Mouse (Mus musculus) spleen, adult 2 months (tissue): ENCODE data around the gene Hmga1b. TPM values are rescaled to one million over a fixed set of nuclear protein-coding genes. Genes with fewer than 3 reads are reported as not detected.
"Not testable (repeated sequence)": the region's sequence is repeated elsewhere in the genome, so short reads cannot be mapped to it uniquely, and the experiment has no call there.

Experiments used
- DNase-seq, 2 experiments: peaks; one replicate each; pipeline versions ENCODE4 v3.0.0 to v3.0.0-alpha.2; 2012 to 2021; ENCODE audit warnings: low spot score in 2 of 2, low read depth in 1 of 2
- H3K27ac ChIP-seq: fragments of 200-500 bp; 2 replicates; pipeline ENCODE4 v1.5.1; 2012; ENCODE audit warnings: low read length, inconsistent platforms; ENCODE audit not compliant: insufficient read depth
- H3K27me3 ChIP-seq: fragments of 200-500 bp; 2 replicates; pipeline ENCODE4 v1.6.1; 2012; ENCODE audit warnings: mild to moderate bottlenecking, moderate library complexity, low read length, inconsistent platforms; ENCODE audit not compliant: control insufficient read depth, insufficient read depth
- H3K36me3 ChIP-seq: fragments of 200-500 bp; 2 replicates; pipeline ENCODE4 v1.6.1; 2012; ENCODE audit warnings: mild to moderate bottlenecking, low read length, inconsistent platforms; ENCODE audit not compliant: control insufficient read depth, insufficient read depth
- H3K4me1 ChIP-seq: fragments of 200-500 bp; 2 replicates; pipeline ENCODE4 v1.6.1; 2011; ENCODE audit warnings: inconsistent platforms; ENCODE audit not compliant: control insufficient read depth, insufficient read depth, insufficient read length
- H3K4me3 ChIP-seq: fragments of 200-500 bp; 2 replicates; pipeline ENCODE4 v1.5.1; 2011; ENCODE audit warnings: mild to moderate bottlenecking, inconsistent platforms; ENCODE audit not compliant: insufficient read depth, insufficient read length; ENCODE audit errors: extremely low read depth
- CTCF ChIP-seq: fragments of 200-500 bp; IDR thresholded peaks from 2 replicates; pipeline ENCODE4 v1.5.1; 2011; ENCODE audit warnings: mild to moderate bottlenecking, inconsistent platforms; ENCODE audit not compliant: insufficient read depth, insufficient read length, insufficient replicate concordance; ENCODE audit errors: extremely low read depth
- POLR2A ChIP-seq: fragments of 200-500 bp; IDR thresholded peaks from 2 replicates; pipeline ENCODE4 v1.6.1; 2011; ENCODE audit warnings: low read depth, low read length, inconsistent platforms
- WGBS: fragments of 180-500 bp; shearing (Covaris S2); methylation state at CpG from one replicate; pipeline ENCODE4 v1.1.7; 2018; 5-methylcytosine and 5-hydroxymethylcytosine counted together
- polyA plus RNA-seq: library from polyadenylated mRNA; depleted of rRNA; stranded (reverse); fragments of >200 nt; gene quantifications from 2 replicates; pipeline ENCODE4 v1.2.3, GENCODE M21; 2012

The Hmga1b gene
- polyA plus RNA-seq, 1 experiment: 0.84 TPM

GRCm38 (mm10) chr11:120749430-120749829 lies 13.2 kb upstream of the Hmga1b start:
- H3K4me3 ChIP-seq: no peak overlapping the region
- peak; percentile 27 to 37 for DNase-seq
- no peaks in the 10 kb centered on the region for H3K36me3 ChIP-seq
- H3K4me1 ChIP-seq: no peaks in the 10 kb centered on the region
- H3K27me3 ChIP-seq: no peaks in the 10 kb centered on the region
- no peak overlapping the region for H3K27ac ChIP-seq
- TF ChIP-seq POLR2A: no peak
- peak; percentile 44; the same call in 1 of the 2 replicates for TF ChIP-seq CTCF
- WGBS: 64% methylated on average over 8 of the region's 8 CpGs

GRCm38 (mm10) chr11:120751606-120752005 lies 11.0 kb upstream of the Hmga1b start:
- no peak overlapping the region for H3K27ac ChIP-seq
- 89% methylated on average over 4 of the region's 4 CpGs for WGBS
- TF ChIP-seq POLR2A (no peak), CTCF (no peak)
- H3K36me3 ChIP-seq: no peaks in the 10 kb centered on the region
- no peaks in the 10 kb centered on the region for H3K27me3 ChIP-seq
- H3K4me1 ChIP-seq: no peaks in the 10 kb centered on the region
- no peak for DNase-seq
- no peak overlapping the region for H3K4me3 ChIP-seq

DNA sequence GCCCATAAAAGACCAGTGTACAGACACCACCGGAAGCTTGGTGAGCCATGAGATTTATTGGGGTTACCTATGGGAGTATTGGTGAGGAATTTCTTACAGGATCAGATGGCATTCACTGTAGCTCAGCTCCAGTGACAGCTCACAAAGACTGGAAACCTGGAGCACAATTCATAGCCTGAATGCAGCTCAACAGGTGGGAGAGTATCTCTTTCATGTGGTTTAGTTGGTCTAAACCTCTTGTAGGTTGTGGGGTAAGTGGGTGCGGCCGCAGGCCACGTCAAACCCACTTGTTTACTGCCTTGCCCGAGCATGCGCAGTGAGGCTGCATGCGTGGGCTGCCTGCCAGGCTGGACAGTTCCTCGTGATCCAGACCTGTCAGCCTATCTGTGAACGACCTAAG lies 2.4 kb upstream of the Hmga1b start:
- WGBS: 82% methylated on average over 9 of the region's 9 CpGs
- Histone ChIP-seq H3K4me1 (no peaks in the 10 kb centered on the region), H3K4me3 (no peak overlapping the region), H3K36me3 (no peaks in the 10 kb centered on the region), H3K27me3 (no peaks in the 10 kb centered on the region), H3K27ac (no peak overlapping the region)
- no peak for DNase-seq
- TF ChIP-seq CTCF (no peak), POLR2A (no peak)

DNA sequence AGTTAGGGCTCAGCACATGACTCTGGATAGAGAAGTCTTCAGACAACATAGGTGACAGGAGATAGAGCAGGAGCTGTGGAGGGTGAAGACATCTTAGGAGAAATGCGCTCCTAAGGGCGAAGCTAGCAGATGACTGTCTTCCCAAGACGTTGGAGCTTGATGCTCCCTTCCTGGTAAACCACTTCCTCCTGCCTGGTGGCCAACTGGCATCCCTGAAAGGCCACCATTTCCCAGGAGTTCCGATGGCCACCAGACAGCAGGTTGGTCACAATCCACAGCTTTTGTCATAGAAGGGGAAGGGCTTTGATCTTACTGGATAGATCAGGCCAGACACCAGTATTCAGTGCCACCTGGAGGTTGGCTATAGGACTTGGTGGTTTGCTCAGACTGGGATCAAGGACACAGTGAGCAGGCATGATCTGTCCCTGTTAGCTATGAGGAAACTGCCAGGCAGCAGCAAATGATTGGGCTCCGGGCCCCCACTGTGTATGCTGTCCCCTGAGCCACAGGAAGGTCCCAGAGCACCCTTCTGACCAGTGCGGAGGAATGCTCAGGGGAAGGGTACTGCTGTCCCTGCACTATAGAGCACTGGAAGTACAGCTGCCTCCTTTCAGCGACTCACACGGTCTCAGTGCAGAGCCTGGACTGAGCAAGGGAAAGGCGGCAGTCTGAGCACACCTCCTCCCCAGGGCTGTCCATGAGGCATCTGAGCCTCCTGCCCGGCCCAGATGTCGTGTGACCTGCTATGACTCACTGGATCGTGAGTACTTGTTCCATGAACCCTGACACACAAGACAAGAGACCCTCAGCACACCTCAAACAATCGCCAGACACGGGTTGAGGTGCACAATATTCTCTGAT lies 553 bp upstream of the Hmga1b start:
- TF ChIP-seq POLR2A: no peak
- 79% methylated on average over 14 of the region's 14 CpGs for WGBS
- Histone ChIP-seq H3K4me3 (no peak overlapping the region), H3K27me3 (no peaks in the 10 kb centered on the region), H3K36me3 (no peaks in the 10 kb centered on the region), H3K27ac (no peak overlapping the region), H3K4me1 (no peaks in the 10 kb centered on the region)
- no peak for DNase-seq

DNA sequence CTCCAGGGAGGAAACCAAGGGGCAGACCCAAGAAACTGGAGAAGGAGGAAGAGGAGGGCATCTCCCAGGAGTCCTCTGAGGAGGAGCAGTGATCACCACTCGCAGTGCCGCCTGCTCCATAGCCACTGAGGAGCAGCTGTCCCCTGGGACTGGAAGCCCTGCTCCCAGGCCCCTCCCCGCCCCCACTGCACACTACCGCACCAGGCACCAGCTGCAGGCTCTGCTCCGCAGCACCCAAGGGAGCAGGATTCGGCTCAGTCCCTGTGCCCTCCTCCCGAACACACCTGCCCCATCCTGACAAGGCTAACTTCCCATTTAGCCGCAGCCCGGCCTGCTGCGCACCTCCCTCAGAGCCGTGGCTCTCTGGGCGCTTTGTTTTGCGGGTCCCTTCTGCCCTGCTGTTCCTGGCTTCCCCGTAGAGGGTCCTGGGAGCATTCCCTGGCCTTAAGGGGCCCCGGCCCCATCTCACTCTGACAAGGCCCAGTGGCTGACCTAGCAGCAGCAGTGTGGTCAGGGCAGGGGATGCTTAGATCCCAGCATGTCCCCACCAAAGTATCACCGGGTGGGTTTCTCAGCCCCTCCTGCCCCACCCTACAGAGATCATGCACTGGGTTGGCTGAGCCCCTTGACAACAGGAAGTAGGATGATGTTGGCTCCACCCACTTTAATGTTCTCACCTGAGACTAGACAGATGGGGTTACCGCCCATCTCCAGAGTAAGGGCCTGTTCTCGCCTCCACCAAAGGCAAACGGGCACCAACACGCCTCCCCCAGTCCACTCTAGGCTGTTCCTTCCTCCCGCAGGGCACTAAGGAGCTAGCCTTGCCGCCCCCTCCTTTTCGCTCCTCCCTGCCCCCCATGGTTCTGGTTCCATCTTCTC lies 766 bp downstream of the Hmga1b start:
- WGBS: 13% methylated on average over 6 of the region's 23 CpGs
- not testable (repeated sequence) for H3K36me3 ChIP-seq, H3K4me3 ChIP-seq, H3K27me3 ChIP-seq, DNase-seq, H3K27ac ChIP-seq, H3K4me1 ChIP-seq

GRCm38 (mm10) chr11:120767023-120767422 lies 4.4 kb downstream of the Hmga1b start:
- WGBS: 5% methylated on average over 4 of the region's 7 CpGs
- not testable (repeated sequence) for H3K4me1 ChIP-seq, H3K36me3 ChIP-seq, H3K27ac ChIP-seq, H3K27me3 ChIP-seq, DNase-seq, H3K4me3 ChIP-seq

DNA sequence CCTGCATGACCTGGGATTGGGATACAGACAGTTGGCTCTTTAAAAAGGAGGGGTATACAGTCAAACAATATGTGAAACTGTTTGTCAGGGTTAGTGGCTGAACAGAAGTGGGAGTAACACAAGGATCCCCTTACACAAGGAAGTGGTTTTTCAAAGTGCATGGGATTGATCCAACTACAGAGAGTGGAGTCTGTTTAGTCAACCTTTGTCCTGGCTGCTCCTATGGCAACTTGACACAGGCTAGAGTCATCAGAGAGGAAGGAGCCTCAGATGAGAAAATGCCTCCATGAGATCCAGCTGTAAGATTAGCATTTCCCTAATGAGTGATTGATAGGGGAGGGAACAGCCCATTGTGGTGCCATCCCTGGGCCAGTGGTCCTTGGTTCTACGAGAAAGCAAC lies 5.6 kb downstream of the Hmga1b start:
- DNase-seq: no peak

More for the DNA sequence above, 5.6 kb downstream of the Hmga1b start:
- 0 out of 2 replicates have a peak, but pooled peaks cover 3% of the 10 kb centered on the region for H3K4me1 ChIP-seq
- H3K27me3 ChIP-seq: no peaks in the 10 kb centered on the region
- no peaks in the 10 kb centered on the region for H3K36me3 ChIP-seq
- H3K4me3 ChIP-seq: no peak overlapping the region
- TF ChIP-seq CTCF (no peak), POLR2A (no peak)
- H3K27ac ChIP-seq: no peak overlapping the region
- 77% methylated on average over 1 of the region's 1 CpGs for WGBS
